Mouse (Mus musculus) liver (tissue): ENCODE measurements around the gene Mapre3.
"Not testable (repeated sequence)": the region's sequence is repeated elsewhere in the genome, so short reads cannot be mapped to it uniquely, and the experiment has no call there.

Source experiments
- DNase-seq: peaks from one replicate; pipeline ENCODE4 v3.0.0-alpha.2; 2020; ENCODE audit warnings: mixed read lengths

The Mapre3 gene

DNA sequence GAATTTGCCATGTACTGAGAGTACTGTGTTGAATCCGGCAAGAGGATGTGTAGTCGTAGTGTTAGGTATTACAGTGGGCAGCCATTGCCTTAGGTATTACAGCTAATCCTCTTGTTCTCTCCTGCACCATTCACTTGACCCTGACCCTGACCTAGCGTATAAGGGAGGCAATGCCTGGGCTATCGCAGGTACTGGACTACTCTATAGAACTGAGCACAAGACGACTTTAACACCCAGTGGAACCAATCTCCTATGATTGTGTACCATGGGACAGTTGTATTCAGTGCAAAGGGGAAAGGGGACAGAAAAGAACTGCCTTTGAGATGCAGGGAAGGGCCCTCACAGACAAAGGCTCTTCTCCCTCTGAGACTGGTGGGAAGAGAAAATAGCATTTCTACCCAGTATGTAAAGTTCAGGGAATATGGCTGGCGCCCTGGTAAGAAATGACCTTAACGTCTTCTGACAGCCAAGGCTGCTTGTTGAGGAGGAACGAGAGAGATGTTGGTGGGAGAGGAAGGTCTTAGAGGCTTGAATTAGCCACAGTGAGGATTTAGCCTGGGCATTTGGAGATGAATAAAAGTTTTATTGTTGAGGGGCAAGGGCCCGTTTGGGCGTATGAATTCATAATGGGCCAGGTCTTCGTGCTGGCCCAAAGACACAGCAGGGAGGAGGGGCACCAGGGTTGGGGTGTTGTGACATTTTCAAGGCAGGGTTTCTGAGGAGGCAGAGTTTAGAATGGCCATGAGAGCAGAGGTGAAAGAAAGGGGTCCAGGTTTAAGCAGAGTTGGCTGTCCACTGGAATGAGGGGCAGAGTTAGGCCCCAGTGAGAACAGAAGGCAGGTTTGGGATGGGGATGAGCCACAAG is 9.9 kb downstream of the Mapre3 start:
- no peak for DNase-seq

DNA sequence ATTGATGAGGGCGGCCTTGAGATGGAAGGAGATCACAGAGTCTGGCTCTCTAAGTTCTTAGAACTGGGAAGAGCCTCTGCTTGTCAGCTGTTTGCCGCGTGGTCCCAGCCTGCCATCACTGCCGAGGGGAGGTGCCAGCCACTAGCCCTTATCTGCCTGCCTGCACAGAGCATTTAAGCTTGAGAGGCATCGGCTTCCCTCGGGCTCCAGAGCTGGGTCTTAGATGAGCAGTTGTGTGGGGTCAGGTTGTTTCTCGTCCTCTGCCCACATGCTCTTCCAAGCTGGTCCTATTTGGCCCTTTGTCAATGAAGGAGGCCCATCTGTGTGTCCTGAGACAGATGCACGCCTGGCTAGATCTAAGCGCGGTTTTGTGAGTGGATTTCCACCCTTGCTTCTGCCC is 10.7 kb downstream of the Mapre3 start:
- no peak for DNase-seq

DNA sequence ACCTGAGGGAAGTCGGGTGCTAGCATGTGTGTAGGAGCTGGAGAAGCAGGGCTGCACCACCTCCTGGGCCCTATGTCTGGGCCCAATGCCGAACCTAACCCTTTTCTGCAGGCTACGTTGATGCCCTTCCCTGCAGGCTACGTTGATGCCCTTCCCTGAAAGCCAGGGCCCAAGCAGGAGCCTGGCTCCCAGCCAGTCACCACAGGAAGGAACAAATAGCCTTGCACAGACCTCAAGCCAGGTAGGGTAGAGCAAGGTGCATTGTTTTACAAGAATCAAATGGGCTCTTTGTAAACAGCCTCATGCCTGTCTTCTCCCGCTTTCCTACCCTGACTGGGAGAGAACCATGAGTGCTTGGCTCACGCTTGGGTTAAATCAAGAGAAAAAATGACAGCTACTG is 11.4 kb downstream of the Mapre3 start:
- DNase-seq = no peak

DNA sequence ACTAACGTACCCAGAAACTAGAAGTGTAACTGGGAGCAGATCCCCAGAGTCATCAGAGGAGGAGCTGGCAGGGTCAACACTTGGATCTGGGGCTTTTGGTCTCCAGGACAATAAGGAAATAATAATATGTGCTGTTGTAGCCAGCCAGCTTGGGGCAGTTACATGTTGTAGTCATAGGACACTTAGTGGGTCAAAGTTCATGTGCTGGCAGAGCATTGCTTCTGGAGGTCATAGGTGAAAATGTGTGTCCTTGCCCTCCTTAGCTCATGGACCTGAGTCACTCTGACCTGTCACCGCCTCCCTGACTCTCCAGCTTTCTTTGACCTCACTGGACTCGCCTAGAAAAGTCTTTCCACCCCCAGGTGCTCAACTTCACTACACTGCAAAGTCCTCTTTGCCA is 19.0 kb downstream of the Mapre3 start:
- DNase-seq = no peak

DNA sequence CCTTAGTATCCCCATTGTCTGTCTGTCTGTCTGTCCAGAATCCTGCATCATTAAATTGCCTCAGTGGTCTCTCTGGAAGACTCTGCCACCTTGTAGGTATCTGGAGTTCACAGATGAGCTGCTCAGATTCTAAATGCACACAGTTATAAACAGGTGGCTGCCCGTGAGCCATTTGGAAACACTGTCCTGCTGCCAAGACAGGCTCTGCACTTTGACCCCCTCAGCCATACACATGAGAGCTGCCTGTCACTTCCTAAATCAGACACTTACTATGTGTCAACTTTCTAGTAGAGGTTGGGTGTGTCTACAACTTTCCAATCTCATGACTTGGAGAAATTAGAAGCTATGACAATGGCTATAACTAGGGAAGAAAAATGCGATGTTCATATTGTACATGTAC is 25.3 kb downstream of the Mapre3 start:
- DNase-seq = no peak

DNA sequence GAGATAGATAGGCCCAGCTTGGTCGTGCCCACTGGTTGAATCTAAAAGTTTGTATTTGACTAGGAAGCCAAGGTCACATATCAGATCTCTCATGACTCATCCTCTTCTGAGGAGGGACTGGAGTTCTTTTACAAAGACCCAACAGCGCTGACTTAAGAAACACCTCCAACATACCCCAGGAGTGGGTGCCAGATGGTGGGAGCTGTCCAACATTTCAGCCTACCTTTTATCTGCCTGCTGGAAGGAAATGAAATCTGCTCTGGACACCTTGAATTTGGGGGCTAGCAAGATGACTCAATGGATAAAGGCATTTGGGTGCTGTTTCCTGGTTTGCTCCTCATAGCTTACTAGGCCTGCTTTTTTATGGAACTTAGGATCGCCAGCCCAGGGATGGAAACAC is 27.5 kb downstream of the Mapre3 start:
- no peak for DNase-seq

DNA sequence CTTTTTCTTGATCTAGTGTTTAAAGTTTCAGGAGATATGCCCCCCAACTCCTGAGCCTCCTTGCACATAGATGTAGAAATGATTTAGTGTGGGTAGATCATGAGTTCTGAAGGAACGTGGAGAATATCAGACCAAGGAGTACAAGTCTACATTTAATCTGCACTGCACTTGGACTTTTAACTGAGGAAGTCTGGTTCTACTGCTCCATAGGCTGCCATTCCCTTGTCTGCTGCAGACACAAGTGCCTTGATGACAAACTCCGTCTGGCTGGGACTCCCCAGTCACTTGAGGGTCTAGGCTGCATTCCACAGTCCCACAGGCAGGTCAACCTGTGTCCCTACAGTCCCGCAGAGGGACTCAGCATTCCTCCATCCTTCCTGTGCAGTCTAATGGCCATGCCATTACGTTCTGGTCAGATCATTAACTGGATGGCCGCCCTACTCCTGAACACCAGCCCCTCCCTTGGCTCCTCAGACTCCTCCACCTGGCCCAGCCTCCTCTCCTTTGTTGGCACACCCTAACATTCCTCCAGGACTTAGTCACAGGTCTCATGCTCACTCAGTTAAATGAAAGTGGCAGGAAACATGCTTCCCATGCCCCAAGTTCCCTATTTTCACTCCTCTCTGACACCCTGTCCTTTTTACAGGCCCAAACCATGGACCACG is 35.6 kb downstream of the Mapre3 start:
- DNase-seq = no peak

DNA sequence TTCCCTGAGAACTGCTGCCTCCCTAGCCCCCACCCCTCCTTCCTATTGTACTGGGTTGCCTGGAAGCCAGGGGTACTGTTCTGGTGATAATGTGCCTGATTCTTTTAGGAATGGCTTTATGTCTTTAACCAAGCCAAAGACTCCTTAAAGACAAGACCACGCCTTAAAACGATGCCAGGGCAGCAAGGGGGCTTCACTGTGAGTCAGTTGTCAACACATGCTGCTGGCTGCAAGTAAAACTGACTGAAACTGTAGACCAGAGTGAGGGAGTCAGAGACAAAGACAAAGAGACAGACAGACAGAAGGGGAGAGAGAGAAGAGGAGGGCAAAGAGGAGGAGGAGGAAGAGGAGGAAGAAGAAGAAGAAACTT is 36.1 kb downstream of the Mapre3 start:
- no peak for DNase-seq

DNA sequence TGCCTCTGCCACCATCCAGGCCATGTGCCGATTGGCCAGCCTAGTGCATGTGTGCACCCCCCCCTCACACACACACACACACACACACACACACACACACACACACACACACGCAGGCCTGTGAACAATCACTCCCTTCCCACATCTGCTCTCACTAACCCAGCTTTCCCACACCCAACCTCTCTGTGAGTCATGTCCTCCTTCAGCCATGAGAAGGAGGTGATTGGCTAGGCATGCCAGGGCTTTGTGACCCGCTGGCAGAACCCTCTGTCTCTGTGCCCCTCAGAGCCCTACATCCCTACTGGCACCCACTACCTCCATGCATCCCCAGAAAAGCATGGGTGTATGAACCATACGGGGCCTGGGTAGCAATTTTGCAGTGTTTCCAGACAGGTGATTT is 39.1 kb downstream of the Mapre3 start:
- DNase-seq = no peak

DNA sequence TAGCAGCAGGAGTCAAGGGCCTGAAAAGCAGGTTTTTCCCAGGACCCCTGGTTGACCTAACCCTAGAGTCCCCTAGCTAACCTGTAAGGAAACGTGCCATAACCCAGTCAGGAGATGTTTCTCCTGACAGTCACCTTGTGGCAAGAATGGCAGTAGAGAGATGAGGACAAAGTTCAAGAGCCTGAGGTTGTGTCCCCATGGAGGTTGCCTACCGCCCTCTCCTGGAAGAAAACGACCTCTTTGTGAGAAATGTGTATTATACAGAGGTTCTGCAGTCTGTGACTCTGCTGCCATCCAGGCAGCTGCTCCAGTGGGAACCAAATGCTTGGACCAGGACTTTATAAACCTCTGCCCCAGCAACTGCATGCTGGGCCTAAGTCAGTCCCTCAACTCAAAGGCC is 41.2 kb downstream of the Mapre3 start:
- no peak for DNase-seq

DNA sequence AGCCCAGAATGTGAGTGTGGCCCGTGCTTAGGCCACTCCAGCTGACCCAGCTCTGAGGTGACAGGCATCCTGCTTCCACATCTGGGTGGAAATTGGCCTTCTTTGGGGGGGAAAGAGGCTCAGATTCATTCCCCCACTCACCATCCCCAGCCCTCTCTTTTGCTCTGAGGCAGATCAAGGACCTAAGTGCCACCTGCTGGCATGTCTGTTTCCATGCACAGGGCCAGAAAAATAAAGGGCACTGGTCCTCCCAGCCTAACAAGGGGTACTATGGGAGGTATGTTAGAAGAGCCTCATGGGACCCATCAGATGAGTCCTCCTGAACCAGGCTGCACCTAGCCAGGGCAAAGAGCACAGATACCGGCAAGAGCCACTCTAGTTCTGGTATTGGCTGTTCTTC is 41.7 kb downstream of the Mapre3 start:
- DNase-seq = no peak

DNA sequence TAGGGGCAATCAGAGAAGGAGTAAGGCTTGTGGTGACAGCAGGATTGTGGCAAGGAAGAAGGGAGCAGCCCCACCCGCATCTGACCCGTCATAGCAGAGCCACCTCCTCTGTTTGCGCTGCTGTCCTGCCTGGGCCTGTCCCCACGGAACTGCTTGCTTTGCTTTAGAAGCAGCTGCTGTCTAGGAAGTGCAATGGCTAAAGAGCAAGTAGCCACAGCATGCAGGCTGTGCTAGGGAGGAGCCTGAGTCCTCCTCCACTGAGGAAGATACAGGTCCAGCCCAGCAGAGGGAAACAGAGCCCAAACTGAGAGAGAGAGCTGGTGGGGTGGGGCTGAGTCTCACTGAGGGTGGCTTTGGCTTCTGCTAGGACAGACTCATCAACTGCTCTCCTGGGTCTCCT is 49.4 kb downstream of the Mapre3 start:
- DNase-seq = no peak

DNA sequence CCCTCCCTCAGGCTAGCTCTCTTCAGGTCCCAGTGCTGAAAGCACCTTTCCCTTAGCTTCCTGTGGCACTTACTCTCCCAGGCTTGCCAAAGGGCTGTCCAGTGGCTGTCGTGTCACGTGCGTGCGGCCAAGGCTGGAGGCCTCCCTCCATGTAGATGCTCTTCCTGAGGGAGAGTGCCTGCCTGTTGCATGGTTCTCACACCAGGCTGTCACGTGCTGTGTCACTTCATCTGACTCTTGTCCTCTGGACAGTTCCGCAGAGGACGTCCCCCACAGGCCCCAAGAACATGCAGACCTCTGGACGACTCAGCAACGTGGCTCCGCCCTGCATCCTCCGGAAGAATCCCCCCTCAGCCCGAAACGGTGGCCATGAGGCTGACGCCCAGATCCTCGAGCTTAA is 49.9 kb downstream of the Mapre3 start:
- no peak for DNase-seq

DNA sequence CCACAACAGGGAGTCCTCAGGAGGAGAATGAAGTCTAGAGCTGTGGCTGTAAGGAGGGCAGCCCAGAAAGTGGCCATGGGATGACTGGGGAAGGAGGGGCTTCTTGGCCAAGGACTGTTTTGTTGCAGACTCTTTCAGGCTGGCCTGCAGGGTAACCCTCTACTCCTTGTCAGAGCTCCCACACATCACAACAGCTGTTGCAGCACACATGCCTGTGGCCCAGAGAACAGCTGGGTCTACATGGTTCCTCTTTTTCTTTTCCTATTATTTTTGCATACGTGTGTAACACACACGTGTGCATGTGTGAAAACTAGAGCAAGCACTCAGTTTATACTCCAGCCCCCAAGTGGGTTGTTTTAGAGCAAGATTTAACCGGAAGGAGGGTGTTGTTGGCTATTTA is 52.4 kb downstream of the Mapre3 start:
- no peak for DNase-seq

DNA sequence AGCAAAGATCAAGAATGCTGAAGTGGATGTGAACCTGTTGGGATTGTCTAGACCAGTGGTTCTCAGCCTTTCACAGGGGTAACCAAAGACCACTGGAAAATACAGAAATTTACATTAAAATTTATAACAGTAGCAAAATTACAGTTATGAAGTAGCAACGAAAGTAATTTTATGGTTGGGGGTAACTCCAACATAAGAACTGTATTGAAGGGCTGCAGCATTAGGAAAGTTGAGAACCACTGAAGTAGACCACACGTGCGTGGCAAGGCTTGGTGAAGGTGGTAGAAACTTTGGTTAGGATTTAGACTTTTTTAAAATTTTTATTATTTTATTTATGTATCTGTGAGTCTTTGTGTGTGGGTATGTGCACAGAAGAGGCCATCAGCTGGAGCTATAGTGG is 53.3 kb downstream of the Mapre3 start, which contains the start of gene Tmem214:
Gene Tmem214 (plus strand): TSS at position 301 of the 400 bp plus-strand sequence.
- DNase-seq = no peak

DNA sequence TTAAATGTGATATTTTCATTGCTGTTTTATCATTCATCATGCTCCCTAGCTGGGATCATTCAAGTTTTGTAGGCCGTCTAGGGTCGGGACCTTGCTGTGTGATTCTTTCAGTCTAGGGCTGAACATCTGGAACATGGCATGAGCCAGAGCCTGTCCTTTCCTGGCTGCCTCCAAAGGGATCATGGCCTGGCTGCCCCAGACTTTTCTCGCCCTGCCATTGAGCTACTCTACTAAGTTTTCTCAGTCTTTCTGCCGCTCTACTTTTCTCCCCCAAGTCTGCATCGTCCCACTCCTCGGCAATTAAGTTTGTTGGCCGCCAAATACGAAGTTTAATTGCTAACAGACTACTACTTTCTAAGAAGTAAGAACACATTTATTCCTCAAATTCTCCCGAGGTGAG is 54.5 kb downstream of the Mapre3 start:
- no peak for DNase-seq

DNA sequence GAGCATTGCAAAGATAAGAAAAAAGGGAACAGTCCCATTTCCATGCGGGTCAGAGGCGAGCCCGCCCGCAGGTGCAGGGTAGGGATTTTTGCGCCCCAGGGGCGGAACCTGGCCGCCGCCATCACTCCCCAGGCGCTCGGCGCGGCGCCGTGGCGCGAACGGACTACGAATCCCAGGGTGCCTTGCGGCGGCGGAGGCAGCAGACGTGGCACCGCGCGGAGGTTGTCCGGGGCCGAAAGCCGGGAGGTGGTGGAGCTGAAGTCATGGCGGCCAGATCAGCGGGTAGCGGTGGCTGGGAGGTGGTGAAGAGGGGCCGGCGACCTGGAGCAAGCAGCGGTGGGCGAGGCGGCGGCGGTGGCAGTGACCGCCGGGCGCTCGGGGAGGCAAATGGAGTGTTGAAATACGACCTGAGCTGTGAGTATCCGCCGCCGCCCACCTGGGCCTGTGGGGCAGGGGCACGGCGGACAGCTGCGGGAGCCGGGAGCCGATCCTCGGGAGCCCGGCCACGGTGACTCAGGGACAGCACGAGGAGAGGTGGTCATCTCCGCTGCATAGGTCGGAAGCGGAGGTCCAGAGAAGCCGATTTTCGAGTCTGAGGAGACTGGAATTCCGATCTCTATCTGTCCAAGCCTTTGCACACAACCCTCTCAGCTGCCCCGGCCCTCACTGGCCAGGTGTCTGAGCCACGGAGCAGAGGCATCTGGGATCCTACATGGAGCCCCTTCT is 55.1 kb downstream of the Mapre3 start:
- DNase-seq = peak; percentile 93

DNA sequence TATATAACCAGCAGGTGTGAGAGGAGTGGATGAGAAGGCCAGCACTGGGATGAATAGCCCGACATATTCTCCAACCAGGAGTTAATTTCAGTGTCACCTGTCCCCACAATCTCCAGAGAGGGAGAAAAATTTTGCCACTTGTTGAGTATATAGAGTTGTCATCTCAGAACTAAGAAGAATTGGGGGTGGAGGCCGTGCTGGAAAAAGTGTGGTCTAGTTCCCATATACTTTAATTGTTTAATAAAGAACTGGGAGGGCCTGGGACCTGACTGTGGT is 55.6 kb downstream of the Mapre3 start:
- DNase-seq = no peak

DNA sequence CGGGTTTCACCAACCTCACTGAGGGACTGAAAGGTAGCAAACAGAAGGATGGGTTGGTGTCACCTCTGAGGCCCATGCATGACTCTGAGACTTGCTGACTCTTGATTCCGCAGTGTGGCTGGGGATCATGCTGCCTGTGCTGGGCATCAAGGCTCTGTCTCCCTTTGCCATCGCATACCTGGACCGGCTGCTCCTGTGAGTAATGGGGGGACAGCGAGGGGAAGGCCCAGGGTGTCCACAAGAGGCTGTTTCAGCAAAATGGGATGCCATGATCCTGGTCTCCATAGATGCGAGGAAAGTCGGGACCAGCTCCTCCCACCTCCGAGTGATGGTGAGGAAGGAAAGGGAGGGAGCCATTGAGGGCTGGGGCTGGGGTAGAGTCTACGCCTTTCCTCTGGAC is 58.1 kb downstream of the Mapre3 start:
- DNase-seq = no peak

DNA sequence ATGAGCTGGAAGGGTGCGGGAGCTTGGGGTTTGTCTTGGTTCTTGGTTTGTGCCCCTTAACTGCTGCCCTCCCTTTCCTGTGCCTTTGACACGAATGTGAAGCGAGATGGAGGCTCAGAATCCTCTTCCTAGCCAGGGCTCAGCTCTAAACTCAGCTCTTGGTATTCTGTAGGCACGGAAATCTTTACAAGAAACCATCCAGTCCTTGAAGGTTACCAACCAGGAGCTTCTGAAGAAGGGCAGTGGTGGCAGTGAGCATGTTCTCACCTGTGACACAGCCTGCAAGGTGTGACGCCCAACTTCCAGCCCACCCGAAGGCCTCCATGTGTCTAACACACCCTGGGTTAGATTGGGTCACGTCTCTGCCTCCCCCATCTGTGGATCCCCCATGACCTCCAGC is 59.9 kb downstream of the Mapre3 start:
- no peak for DNase-seq

DNA sequence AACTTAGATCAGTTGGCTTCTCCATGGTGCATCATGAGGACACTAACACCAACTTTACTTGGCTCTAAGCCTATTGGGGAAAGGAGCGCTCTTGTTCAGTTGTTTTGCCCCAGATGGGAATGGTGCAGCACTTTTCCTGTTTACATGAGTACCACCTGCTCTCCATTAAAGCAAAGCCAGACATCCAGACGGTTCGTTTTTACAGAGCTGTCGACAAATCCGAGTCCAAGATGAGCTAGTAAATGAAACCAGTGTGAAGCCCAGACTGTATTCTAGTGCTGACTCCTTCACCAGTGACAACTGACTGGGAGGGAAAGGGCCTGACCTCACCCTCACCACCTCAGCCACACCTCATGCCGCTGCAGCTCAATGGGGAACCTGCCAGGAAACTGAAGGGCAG is 64.2 kb downstream of the Mapre3 start:
- no peak for DNase-seq

DNA sequence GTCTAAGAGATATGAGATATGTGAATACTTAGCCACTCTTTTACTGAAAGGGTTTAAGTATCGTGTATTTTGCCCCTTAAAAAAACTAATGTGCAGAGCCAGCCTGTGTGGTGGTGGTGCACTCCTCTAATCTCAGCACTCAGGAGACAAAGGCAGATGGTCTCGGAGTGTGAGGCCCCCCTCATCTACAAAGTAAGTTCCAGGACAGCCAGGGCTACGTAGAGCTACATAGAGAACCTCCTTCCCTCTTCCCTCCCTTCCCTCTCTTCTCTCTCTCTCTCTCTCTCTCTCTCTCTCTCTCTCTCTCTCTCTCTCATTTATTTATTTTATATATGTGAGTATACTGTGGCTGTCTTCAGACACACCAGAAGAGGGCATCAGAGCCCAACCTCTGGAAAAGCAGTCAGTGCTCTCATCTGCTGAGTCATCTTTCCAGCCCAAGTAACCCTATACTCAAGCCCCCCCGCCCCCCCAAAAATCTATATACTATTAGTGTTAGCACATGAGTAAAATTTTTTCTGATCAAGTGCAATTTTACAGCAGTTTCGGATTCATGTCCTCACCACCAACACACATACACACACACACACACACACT is 65.0 kb downstream of the Mapre3 start:
- DNase-seq = no peak

DNA sequence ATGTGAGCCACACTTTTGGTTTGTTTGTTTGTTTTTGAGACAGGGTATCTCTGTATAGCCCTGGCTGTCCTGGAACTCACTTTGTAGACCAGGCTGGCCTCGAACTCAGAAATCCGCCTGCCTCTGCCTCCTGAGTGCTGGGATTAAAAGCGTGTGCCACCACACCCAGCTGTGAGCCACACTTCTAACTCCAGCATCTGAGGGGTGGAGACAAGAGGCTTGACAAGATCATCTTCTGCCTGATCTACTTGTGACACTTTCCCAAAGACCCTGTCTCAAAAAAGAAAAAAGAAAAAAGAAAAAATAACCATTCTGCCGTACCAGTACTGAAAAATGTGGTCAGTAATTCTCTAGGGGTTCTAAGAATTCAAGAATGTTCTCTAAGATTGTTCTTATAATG is 67.4 kb downstream of the Mapre3 start:
- not testable (repeated sequence) for DNase-seq

DNA sequence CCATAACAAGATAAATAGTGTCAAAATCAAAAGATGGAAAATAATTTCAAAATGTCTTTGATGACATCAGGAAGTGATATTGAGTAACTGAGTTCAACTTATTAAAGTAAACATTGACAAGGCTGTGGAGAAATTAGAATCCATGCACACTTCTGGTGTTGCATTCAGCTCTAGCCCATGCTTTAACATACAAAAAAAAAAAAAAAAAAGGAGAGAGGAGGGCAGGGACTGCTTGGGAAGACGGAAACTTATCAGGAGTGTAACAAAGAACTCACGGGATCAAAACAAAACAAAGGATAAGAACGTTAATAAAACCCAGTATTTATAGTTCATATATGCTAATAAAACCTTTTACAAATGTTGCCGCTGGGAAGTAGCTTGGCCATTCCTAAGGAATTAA is 71.8 kb downstream of the Mapre3 start:
- no peak for DNase-seq
